Mouse (Mus musculus): ENCODE measurements around the gene Colgalt1. TPM values are rescaled to one million over a fixed set of nuclear protein-coding genes. Genes with fewer than 3 reads are reported as not detected.
A peak's percentile ranks its signal among the peaks of the same experiment; 100 is the strongest.

Gene Colgalt1
- polyA plus RNA-seq, 1 experiment from 2014 or later, result 60.4 TPM

DNA sequence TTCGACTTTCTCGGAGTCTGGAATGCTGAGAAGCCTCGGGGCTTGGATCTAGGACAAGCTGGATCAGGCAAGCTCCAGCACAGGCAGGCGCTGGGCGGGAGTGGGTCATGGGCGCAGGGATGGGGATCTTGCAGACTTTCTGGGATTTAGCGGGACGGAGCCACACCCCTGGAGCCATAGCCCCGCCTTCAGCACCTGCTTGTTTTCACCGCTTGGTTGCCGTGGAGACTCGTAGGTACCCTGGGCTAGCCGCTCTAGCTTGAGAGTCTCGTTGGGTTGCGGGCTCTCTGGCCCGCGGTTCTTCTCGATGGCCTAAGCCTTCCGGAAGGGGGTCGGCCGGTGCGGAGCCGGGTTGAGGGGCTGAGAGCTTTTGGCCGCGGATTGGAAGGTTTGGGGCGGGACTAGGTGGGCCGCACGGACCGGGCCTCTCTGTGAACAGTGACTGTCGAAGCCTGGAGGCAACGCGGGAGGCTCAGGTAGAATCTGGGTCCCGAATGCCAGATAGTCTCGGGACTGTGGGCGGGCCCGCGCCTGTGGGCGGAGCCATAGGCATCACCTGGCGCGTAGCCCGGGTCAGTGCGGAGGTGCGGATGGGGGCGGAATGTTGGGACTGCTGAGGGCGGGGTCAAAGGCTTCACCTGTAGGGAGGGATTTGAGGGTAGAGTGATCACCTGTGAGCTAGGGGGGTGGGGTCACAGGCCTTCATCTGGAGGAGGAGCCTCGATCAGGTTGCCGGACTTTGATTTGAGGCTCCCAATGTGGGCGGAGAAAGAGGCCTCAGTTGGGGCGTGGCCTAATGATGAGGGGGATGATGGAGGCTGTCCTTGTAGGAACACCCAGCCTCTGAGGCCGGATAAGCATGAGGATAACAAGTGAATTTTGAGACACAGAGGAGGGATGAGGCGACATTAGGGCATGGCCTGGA lies 41.2 kb upstream of the Colgalt1 start:
- H3K4me3 ChIP-seq (replicated peaks; ENCODE audit: low read depth, low read length), result peak overlapping the region; percentile 52
- peak overlapping the region; percentile 83 for H3K27ac ChIP-seq (replicated peaks; ENCODE audit: low read depth, low read length)
- no peaks in the 10 kb centered on the region for H3K36me3 ChIP-seq (ENCODE audit: control insufficient read depth, insufficient read depth, low read length)
- under 1% methylated on average over 51 of the region's 51 CpGs for WGBS
- ATAC-seq (ENCODE audit: low FRiP score, low TSS enrichment) (peak; percentile 84), DNase-seq (peak; percentile 93)
- H3K9me3 ChIP-seq (ENCODE audit: control insufficient read depth, low read length), result no peaks in the 10 kb centered on the region
- peaks cover 15% of the 10 kb centered on the region for H3K4me1 ChIP-seq (ENCODE audit: control insufficient read depth, insufficient read depth, low read length)
- H3K27me3 ChIP-seq (ENCODE audit: control insufficient read depth, insufficient read depth, low read length), result no peaks in the 10 kb centered on the region
- peak overlapping the region; percentile 72 for H3K9ac ChIP-seq (replicated peaks; ENCODE audit: low read length)
- peak overlapping the region; percentile 86 for H3K4me2 ChIP-seq (ENCODE audit: low read length)

GRCm38 (mm10) chr8:71570291-71570954 lies 40.4 kb upstream of the Colgalt1 start:
- peak; percentile 89 for ATAC-seq (ENCODE audit: low FRiP score, low TSS enrichment)
- H3K9me3 ChIP-seq (ENCODE audit: control insufficient read depth, low read length), result no peaks in the 10 kb centered on the region
- H3K4me1 ChIP-seq (ENCODE audit: control insufficient read depth, insufficient read depth, low read length), result peaks cover 15% of the 10 kb centered on the region
- peak overlapping the region; percentile 72 for H3K9ac ChIP-seq (replicated peaks; ENCODE audit: low read length)
- H3K27me3 ChIP-seq (ENCODE audit: control insufficient read depth, insufficient read depth, low read length), result no peaks in the 10 kb centered on the region
- H3K27ac ChIP-seq (replicated peaks; ENCODE audit: low read depth, low read length), result peak overlapping the region; percentile 83
- no peaks in the 10 kb centered on the region for H3K36me3 ChIP-seq (ENCODE audit: control insufficient read depth, insufficient read depth, low read length)
- WGBS, result under 1% methylated on average over 41 of the region's 41 CpGs
- peak overlapping the region; percentile 86 for H3K4me2 ChIP-seq (ENCODE audit: low read length)
- peak; percentile 96 for DNase-seq
- peak overlapping the region; percentile 52 for H3K4me3 ChIP-seq (replicated peaks; ENCODE audit: low read depth, low read length)

- Histone ChIP-seq H3K4me3 (replicated peaks; ENCODE audit: low read depth, low read length) (no peak overlapping the region), H3K4me2 (ENCODE audit: low read length) (peak overlapping the region; percentile 86), H3K27ac (replicated peaks; ENCODE audit: low read depth, low read length) (peak overlapping the region; percentile 67; the same call in 1 of the 2 replicates), H3K27me3 (ENCODE audit: control insufficient read depth, insufficient read depth, low read length) (no peaks in the 10 kb centered on the region), H3K4me1 (ENCODE audit: control insufficient read depth, insufficient read depth, low read length) (peaks cover 15% of the 10 kb centered on the region), H3K36me3 (ENCODE audit: control insufficient read depth, insufficient read depth, low read length) (no peaks in the 10 kb centered on the region), H3K9me3 (ENCODE audit: control insufficient read depth, low read length) (no peaks in the 10 kb centered on the region), H3K9ac (replicated peaks; ENCODE audit: low read length) (no peak overlapping the region)
- DNase-seq (no peak), ATAC-seq (ENCODE audit: low FRiP score, low TSS enrichment) (no peak)
- 80% methylated on average over 2 of the region's 2 CpGs for WGBS
Measured at GRCm38 (mm10) chr8:71572077-71572476, 38.7 kb upstream of the Colgalt1 start.

GRCm38 (mm10) chr8:71572847-71573633 lies 37.8 kb upstream of the Colgalt1 start:
- DNase-seq, result peak; percentile 74
- no peak overlapping the region for H3K4me3 ChIP-seq (replicated peaks; ENCODE audit: low read depth, low read length)

GRCm38 (mm10) chr8:71574426-71574825 lies 36.4 kb upstream of the Colgalt1 start:
- no peaks in the 10 kb centered on the region for H3K9me3 ChIP-seq (ENCODE audit: control insufficient read depth, low read length)
- no peak for ATAC-seq (ENCODE audit: low FRiP score, low TSS enrichment)

More at GRCm38 (mm10) chr8:71572847-71573633, 37.8 kb upstream of the Colgalt1 start:
- Histone ChIP-seq H3K4me2 (ENCODE audit: low read length) (peak overlapping the region; percentile 15; the same call in 1 of the 2 replicates), H3K27ac (replicated peaks; ENCODE audit: low read depth, low read length) (peak overlapping the region; percentile 67), H3K9ac (replicated peaks; ENCODE audit: low read length) (0 out of 2 replicates have a peak overlapping the region, but pooled peaks have one; percentile 9), H3K36me3 (ENCODE audit: control insufficient read depth, insufficient read depth, low read length) (no peaks in the 10 kb centered on the region), H3K27me3 (ENCODE audit: control insufficient read depth, insufficient read depth, low read length) (no peaks in the 10 kb centered on the region), H3K4me1 (ENCODE audit: control insufficient read depth, insufficient read depth, low read length) (peaks cover 15% of the 10 kb centered on the region), H3K9me3 (ENCODE audit: control insufficient read depth, low read length) (no peaks in the 10 kb centered on the region)
- ATAC-seq (ENCODE audit: low FRiP score, low TSS enrichment), result no peak
- WGBS, result 74% methylated on average over 9 of the region's 9 CpGs

GRCm38 (mm10) chr8:71575020-71575419 lies 35.8 kb upstream of the Colgalt1 start:
- WGBS, result 66% methylated on average over 1 of the region's 1 CpGs
- no peak overlapping the region for H3K9ac ChIP-seq (replicated peaks; ENCODE audit: low read length)
- H3K4me1 ChIP-seq (ENCODE audit: control insufficient read depth, insufficient read depth, low read length), result peaks cover 15% of the 10 kb centered on the region
- no peaks in the 10 kb centered on the region for H3K36me3 ChIP-seq (ENCODE audit: control insufficient read depth, insufficient read depth, low read length)
- no peak overlapping the region for H3K4me2 ChIP-seq (ENCODE audit: low read length)
- no peaks in the 10 kb centered on the region for H3K27me3 ChIP-seq (ENCODE audit: control insufficient read depth, insufficient read depth, low read length)
- no peaks in the 10 kb centered on the region for H3K9me3 ChIP-seq (ENCODE audit: control insufficient read depth, low read length)
- no peak for ATAC-seq (ENCODE audit: low FRiP score, low TSS enrichment)
- no peak overlapping the region for H3K4me3 ChIP-seq (replicated peaks; ENCODE audit: low read depth, low read length)
- no peak overlapping the region for H3K27ac ChIP-seq (replicated peaks; ENCODE audit: low read depth, low read length)
- DNase-seq, result no peak

More at GRCm38 (mm10) chr8:71574426-71574825, 36.4 kb upstream of the Colgalt1 start:
- 74% methylated on average over 7 of the region's 7 CpGs for WGBS
- DNase-seq, result no peak
- H3K27ac ChIP-seq (replicated peaks; ENCODE audit: low read depth, low read length), result no peak overlapping the region
- H3K4me1 ChIP-seq (ENCODE audit: control insufficient read depth, insufficient read depth, low read length), result peaks cover 15% of the 10 kb centered on the region
- no peaks in the 10 kb centered on the region for H3K36me3 ChIP-seq (ENCODE audit: control insufficient read depth, insufficient read depth, low read length)
- no peak overlapping the region for H3K4me3 ChIP-seq (replicated peaks; ENCODE audit: low read depth, low read length)
- no peaks in the 10 kb centered on the region for H3K27me3 ChIP-seq (ENCODE audit: control insufficient read depth, insufficient read depth, low read length)
- H3K4me2 ChIP-seq (ENCODE audit: low read length), result no peak overlapping the region
- no peak overlapping the region for H3K9ac ChIP-seq (replicated peaks; ENCODE audit: low read length)

DNA sequence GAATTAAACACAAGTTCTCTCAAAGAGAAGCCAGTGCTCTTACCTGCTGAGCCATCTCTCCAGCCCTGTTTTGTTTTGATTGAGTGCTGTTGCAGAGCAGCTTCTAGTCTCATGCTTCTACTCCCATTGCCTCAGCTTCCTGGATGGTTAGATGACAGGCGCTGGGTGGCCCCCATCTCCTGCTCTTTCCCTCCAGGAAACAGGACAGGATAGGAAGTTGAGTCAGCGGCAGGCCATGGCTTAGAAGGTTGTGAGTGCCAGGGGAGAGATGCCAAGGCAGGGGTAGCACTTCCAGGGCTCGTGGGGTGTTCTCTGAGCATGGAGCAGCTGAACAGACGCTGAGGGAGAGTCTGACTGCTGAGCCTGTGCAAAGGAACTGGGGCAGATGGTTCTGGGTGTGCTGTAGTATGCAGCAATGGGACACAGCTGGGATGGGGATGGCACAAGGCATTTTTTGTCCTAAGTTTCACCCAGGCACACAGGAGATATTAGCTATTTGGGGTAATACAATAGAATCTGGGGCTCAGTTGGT lies 32.9 kb upstream of the Colgalt1 start:
- no peak for DNase-seq
- H3K4me1 ChIP-seq (ENCODE audit: control insufficient read depth, insufficient read depth, low read length), result no peaks in the 10 kb centered on the region
- 77% methylated on average over 4 of the region's 4 CpGs for whole genome bisulfite sequencing
- no peaks in the 10 kb centered on the region for H3K27me3 ChIP-seq (ENCODE audit: control insufficient read depth, insufficient read depth, low read length)
- no peak overlapping the region for H3K4me2 ChIP-seq (ENCODE audit: low read length)
- peaks cover 20% of the 10 kb centered on the region for H3K36me3 ChIP-seq (ENCODE audit: control insufficient read depth, insufficient read depth, low read length)
- no peak overlapping the region for H3K9ac ChIP-seq (replicated peaks; ENCODE audit: low read length)
- no peak for ATAC-seq (ENCODE audit: low FRiP score, low TSS enrichment)
- no peak overlapping the region for H3K27ac ChIP-seq (replicated peaks; ENCODE audit: low read depth, low read length)
- H3K4me3 ChIP-seq (replicated peaks; ENCODE audit: low read depth, low read length), result no peak overlapping the region
- H3K9me3 ChIP-seq (ENCODE audit: control insufficient read depth, low read length), result no peaks in the 10 kb centered on the region

DNA sequence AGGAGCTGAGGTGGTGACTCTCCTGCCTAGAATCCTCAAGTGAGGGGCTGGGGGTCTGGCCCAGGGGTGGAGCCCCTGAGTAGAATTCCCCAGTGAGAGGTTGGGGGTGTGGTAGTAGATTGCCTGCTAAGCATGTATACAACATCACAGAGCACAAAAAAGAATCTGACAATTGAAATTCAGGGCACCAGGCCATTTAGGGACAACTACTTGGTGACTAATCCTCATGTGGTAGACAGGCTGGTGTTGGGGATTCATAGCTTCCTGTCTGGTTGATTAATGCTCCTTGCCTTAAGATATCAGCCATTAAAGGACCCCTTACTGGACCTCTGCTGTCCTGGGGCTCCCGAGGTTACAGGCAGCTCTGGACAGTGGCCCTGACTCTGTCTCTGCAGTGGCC lies 31.8 kb upstream of the Colgalt1 start:
- DNase-seq (no peak), ATAC-seq (ENCODE audit: low FRiP score, low TSS enrichment) (no peak)
- Histone ChIP-seq H3K36me3 (ENCODE audit: control insufficient read depth, insufficient read depth, low read length) (peaks cover 28% of the 10 kb centered on the region), H3K4me2 (ENCODE audit: low read length) (no peak overlapping the region), H3K27ac (replicated peaks; ENCODE audit: low read depth, low read length) (no peak overlapping the region), H3K27me3 (ENCODE audit: control insufficient read depth, insufficient read depth, low read length) (no peaks in the 10 kb centered on the region), H3K9ac (replicated peaks; ENCODE audit: low read length) (no peak overlapping the region), H3K4me1 (ENCODE audit: control insufficient read depth, insufficient read depth, low read length) (no peaks in the 10 kb centered on the region), H3K9me3 (ENCODE audit: control insufficient read depth, low read length) (no peaks in the 10 kb centered on the region), H3K4me3 (replicated peaks; ENCODE audit: low read depth, low read length) (no peak overlapping the region)
- 79% methylated on average over 1 of the region's 1 CpGs for WGBS

All from midbrain, embryonic 14.5 days (tissue).